Mouse (Mus musculus): Measurements from ENCODE around the gene Bad. TPM values are rescaled to one million over a fixed set of nuclear protein-coding genes. Genes with fewer than 3 reads are reported as not detected.

The Bad gene
- total RNA-seq, 1 experiment from 2014 or later = 53.7 TPM

GRCm38 (mm10) chr19:6968491-6969271 lies 27.0 kb downstream of the Bad start:
- DNase-seq = no peak

DNA sequence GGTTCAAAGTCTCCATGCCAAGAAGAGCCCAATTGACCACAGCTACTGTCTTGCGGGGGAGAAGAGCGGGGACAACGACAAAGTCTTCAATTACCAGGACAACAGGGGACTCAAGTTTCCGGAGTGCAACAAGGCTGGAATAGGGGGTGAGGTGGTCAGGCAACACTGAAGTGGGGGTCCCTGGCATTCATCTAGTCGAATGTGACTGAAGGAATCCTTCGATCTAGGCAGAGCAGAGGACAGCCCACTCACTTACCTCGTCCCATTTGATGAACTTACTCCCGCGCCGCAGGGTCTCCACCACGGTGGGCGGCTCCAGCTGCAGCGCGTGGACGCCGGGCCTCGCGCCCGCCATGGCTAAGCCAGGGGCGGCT lies 27.6 kb downstream of the Bad start:
- no peak for DNase-seq

GRCm38 (mm10) chr19:6969665-6970381 lies 28.2 kb downstream of the Bad start:
- DNase-seq = peak; percentile 89

- no peak for DNase-seq
Measured at GRCm38 (mm10) chr19:6970460-6971085, 28.9 kb downstream of the Bad start.

- DNase-seq = no peak
Measured at GRCm38 (mm10) chr19:6971644-6972043, 30.0 kb downstream of the Bad start.

DNA sequence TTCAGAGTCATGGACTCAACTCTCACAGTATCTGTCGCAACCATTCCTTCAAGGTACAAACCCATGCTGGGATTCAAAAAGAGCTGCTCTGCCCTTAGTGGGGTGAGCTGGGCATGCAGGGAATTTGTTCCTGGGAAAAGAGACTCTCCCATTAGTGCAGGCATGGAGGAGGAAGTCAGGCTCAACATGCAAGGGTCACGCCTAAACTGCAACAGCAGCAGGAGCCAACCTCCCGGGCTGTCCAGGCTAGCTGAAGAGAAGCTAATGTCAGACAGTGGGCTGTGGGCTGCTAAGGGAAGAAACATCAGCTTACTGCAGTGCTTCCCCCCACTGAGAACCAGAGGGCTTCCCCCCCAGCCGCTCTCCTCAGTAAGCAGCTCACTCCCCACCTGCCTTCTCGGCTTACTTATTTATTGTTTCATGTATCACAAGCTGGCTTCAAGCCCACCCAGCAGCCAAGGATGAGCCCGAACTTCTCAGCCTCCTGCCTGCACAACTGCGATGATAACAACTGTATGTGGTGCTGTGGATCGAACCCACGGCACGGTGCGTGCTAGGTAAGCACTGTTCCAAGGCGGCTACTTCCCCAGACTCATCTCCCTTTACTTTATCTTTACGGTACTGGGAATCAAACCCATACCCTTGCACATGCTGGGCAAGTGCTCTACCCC lies 30.7 kb downstream of the Bad start:
- DNase-seq = no peak

DNA sequence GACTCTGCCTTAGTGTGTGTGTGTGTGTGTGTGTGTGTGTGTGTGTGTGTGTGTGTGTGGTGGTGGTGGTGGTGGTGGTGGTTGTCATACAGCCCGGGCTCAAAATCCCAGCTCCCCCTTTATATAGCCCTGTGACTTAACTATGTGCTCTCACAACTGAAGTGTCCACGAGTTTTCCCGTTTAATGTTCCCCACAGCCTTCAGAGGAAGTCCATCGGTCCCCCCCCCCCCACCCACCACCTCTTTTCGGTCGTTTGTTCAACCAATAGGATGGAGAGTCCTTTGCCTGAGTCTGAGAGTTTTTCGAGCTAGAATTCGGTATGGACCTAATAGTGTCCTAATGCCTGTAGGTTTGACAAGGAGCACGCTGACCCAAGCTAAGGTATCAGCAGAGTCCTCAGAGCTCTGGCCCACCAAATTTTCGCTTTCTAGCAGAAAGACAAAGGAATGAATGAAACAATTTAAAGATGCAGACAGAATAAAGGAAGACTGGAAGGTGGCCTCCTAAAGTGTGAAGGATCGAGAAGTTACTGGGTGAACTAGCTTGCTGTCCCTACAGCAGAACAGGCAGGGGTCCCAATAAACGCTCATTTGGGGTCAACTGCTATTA lies 32.0 kb downstream of the Bad start:
- no peak for DNase-seq

DNA sequence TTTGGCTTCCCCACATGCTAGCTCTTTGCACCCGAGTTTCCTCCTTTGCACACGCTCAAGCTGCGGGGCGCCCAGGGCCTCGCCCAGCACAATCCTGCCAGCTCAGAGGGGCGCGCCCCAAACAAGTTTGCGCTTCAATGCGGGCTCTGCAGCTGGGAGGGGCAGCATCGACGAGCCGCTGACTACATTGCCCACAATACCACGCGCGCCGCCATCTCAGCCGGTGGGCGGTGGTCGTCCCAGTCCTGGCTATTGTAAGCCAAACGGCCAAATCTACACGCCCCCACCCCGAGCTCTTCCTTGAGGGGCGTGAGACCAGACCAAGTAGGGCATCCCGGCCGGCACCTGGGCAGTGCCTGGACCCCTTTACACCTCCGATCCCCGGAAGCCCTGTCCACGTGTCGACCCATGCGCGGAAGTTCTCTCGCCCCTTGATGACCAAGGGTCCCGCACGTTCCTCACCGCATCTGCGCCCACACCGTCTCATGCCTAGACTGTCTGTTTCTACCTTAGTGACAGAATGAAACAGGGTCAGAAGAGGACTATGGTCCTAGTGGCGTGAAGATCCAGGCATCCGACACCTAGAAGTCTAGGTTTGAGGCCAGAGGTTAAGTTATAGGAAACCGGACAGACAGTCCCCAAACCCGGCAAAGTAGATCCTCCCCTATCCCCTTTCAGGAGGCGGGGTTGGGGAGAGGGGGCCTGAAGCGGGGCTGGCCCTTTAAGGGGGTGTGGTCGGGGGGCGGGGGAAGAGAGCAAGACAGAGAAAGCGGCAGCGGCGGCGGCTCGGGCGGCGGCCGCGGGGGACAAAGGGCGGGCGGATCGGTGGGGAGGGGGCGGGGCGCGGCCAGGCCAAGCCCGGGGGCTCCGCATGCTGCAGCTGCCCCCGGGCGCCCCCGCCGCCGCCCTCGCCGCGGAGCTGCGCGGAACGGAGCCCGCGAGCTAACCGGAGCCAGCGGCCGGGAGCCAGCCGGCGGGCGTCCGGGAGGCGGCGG lies 32.8 kb downstream of the Bad start, which contains the start of gene Ppp1r14b:
Ppp1r14b (plus strand) TSS at position 758 of the 995 bp plus-strand sequence.
- DNase-seq = peak; percentile 87

DNA sequence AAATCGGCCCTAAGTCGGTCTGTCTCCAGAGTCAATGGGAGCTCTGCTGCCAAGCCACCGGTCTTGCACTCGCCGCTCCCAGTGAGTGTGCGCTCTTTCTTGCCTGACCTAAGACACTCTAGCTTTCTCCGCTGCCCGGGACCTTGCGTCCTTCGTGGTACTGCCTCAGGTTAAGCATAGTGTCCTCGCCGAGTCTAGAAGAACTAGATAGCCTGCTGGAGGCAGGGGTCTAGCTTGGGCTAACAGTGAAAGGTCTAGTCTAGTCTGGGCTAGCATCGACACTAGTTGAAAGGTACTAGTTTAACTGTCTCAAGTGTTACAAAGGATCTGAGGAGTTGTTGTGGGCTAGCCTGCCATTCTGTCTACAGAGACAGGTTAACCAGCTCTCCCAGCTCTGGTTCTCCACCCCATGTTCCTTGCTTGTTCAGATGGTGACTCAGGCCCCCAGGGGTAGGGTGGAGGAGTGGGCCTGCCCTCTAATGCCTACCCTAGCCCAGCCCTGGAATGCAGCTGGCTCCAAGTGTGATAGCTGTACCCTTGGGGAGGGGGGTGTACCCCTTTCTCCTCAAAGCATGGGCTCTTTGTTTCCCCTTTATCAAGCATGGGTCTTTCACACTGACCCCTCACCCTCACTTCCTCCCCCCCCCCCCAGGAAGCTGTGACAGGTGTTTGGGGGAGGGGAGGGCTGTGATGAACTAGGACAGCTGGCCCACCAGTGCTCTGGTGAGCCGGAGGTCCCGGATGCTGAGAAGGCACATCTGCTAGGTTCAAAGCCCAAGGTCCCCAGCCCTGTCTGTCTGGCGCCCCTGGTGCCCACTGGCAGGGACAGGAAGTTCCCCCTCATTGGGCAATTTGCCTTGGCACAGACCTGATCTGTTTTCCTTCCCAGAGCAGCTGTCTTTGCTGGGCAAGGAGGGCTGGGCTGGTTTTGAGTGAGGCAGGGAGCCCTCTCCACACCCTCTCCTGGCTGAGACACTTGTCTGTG lies 34.2 kb downstream of the Bad start, which contains the start of gene Plcb3:
Plcb3 (minus strand) TSS at position 934 of the 985 bp plus-strand sequence.
- DNase-seq = peak; percentile 59

GRCm38 (mm10) chr19:6977759-6978638 lies 36.3 kb downstream of the Bad start:
- no peak for DNase-seq

DNA sequence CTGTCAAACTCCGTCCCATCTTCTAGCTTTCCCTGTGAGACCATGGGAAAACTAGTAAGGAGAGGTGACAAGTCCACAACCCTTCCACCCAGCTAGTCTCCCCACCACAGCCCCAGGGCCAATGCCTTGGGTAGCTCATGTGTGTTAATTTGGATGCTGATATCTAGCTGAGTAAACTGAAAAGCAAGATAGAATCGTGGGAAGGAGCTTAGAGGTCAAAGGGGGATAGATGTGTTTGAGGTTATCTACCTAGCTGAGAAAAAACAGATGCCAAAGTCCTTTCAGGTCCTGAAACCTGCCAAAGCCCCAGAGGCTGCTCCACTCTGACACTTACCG lies 36.9 kb downstream of the Bad start:
- no peak for DNase-seq

- DNase-seq = no peak
Measured at GRCm38 (mm10) chr19:6979001-6979479, 37.4 kb downstream of the Bad start.

DNA sequence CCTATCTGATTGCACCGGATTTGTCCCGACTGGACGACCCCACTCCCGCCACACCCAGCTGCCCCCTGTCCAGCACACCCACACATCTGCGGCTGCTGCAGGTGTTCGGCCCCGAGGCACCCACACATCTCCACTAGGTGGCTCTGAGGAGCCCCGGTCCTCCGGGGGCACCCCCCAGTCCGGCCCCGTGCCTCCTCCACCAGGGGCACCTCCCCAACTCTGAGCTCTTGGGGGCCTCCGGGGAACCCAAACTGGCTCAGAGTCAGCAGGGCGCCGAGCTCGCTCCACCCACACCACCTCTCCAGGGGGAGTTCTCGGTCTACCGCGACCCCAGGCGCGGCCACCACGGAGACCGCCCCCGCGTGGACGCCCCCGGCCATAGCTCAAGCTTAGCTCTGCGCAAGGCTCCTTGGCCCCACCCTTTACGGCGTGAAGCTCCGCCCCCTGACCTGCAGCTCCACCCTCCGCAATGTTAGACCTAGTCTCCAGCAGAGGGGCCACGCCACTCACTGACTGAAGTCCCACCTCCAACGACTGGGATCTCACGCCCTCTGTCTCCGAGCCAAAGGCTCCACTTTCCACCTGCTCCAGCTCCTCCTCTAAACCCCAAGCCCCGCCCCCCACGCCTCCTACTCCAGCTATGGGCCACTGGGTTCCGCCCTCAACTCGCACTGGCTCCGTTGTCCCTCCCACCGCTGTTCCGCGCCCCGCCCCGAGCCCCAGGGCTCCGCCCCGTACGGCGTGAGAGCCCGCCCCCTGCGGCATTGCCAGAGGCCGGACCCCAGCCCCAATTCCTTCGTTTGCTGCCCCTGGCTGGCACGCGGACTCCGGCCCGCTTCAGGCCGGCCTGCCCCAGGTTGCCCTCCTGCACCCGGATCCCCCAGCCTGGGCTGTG lies 38.1 kb downstream of the Bad start:
- peak; percentile 100 for DNase-seq

DNA sequence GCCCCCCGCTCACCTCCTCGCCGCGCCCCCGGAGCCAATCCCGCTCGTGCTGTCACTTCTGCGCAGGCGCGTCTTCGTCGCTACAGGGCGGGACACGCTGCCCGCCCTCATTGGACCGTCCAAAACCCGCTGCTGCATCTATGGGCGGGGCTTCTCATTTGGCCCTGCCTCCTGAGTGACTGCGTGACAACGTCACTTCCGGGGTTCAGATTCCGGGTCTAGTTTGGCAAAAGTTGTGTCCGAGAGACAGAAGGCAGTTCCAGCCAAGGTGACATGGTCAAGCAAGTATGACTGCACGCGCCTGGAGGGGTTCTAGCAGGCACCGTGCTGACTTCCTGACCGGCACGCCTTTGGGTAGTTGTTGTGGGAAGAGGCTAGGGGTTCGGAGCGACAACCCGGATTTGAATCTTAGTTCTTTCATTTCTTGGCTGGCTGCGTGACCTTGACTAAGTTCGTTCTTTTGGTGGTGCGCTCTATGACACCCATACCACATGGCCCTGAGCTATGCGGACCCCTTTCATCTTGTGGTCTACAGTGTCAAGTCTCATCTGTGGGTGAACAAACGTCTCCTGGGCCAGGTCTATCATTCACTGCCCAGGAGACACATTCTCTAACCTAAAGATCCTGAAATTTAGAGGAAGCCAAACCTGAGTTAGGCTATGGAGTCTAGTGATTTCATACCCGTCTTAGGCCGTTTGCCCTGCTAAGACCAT lies 38.9 kb downstream of the Bad start, which contains the start of gene Fkbp2:
Fkbp2 (minus strand) TSS at position 121 of the 713 bp plus-strand sequence.
- peak; percentile 98 for DNase-seq

GRCm38 (mm10) chr19:6981465-6981864 lies 39.8 kb downstream of the Bad start:
- no peak for DNase-seq

GRCm38 (mm10) chr19:6983621-6984020 lies 42.0 kb downstream of the Bad start:
- DNase-seq = no peak

DNA sequence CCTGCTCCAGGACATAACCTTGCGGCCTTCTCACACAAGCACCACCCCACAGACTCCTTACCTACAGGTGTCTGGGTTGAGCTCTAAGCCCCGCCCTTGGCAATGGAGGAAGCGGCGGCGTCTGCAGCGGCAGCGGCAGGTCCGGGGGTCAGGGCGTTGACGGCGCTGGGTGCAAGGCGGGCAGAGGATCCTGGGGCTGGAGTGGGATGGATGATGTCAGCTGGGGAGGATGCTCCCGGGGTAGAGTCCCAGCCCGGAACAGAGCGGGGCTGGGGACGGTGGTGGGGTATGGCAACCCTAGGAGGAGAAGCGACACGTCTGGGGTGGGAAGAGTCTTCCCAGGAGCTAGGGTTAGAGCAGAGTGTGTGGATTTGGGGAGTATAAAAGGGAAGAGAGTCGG lies 43.6 kb downstream of the Bad start:
- no peak for DNase-seq
